Mouse (Mus musculus) bone marrow, adult 2 months (tissue): ENCODE results near the gene Grin2b. TPM values are rescaled to one million over a fixed set of nuclear protein-coding genes. Genes with fewer than 3 reads are reported as not detected.

Experiments
- H3K27ac ChIP-seq: fragments of 200-500 bp; 2 replicates; pipeline ENCODE4 v1.5.1; 2012; ENCODE audit warnings: low read depth, mild to moderate bottlenecking, control low read depth, inconsistent platforms, low read length; ENCODE audit not compliant: control insufficient read depth, poor library complexity, insufficient read depth
- H3K4me1 ChIP-seq: fragments of 200-500 bp; 2 replicates; pipeline ENCODE4 v1.6.1; 2011; ENCODE audit warnings: low read length; ENCODE audit not compliant: control insufficient read depth, insufficient read depth
- H3K4me3 ChIP-seq: fragments of 200-500 bp; replicated peaks from 2 replicates; pipeline ENCODE3; 2011; ENCODE audit warnings: mild to moderate bottlenecking, low read depth, low read length, control low read depth; ENCODE audit not compliant: control insufficient read depth
- CTCF ChIP-seq: fragments of 200-500 bp; IDR thresholded peaks from 2 replicates; pipeline ENCODE4 v1.5.1; 2011; ENCODE audit warnings: low read length, control low read depth; ENCODE audit not compliant: control insufficient read depth, insufficient read depth
- POLR2A ChIP-seq: fragments of 200-500 bp; IDR thresholded peaks from 2 replicates; pipeline ENCODE4 v1.6.1; 2011; ENCODE audit warnings: low read depth, mild to moderate bottlenecking, control low read depth, low read length, borderline replicate concordance; ENCODE audit not compliant: control insufficient read depth
- WGBS: fragments of 180-500 bp; shearing (Covaris S2); methylation state at CpG from one replicate; pipeline ENCODE4 v1.1.7; 2018; 5-methylcytosine and 5-hydroxymethylcytosine counted together
- polyA plus RNA-seq: library from polyadenylated mRNA; stranded (reverse); fragments of >200 nt; gene quantifications from 2 replicates; pipeline ENCODE4 v1.2.4, GENCODE M21; 2011; ENCODE audit warnings: low replicate concordance; ENCODE audit not compliant: missing spikeins, insufficient read depth, insufficient read length

Grin2b gene
- polyA plus RNA-seq, 1 experiment: 0.10 TPM

DNA sequence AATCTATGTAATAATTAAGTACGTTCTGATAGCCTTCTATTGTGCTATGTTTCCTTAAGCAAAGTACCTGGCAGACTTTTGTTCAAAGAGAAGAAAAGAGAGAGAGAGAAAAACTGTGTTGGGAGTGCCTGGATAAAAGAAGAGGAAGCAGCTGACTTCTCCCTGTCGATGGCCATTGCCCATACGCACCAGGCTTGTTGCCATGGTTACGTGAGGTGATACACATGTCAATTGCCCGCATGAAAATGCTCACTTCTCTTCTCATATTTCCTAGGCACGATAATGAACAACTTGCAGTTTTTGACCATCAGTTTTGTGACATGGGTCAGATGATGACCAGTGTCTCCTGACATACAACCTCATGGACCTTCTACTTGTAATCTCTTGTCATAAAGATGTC, 262.2 kb downstream of the Grin2b start:
- TF ChIP-seq CTCF (no peak), POLR2A (no peak)
- 67% methylated on average over 6 of the region's 6 CpGs for WGBS
- H3K4me3 ChIP-seq: no peak overlapping the region
- no peak overlapping the region for H3K27ac ChIP-seq
- H3K4me1 ChIP-seq: no peaks in the 10 kb centered on the region

DNA sequence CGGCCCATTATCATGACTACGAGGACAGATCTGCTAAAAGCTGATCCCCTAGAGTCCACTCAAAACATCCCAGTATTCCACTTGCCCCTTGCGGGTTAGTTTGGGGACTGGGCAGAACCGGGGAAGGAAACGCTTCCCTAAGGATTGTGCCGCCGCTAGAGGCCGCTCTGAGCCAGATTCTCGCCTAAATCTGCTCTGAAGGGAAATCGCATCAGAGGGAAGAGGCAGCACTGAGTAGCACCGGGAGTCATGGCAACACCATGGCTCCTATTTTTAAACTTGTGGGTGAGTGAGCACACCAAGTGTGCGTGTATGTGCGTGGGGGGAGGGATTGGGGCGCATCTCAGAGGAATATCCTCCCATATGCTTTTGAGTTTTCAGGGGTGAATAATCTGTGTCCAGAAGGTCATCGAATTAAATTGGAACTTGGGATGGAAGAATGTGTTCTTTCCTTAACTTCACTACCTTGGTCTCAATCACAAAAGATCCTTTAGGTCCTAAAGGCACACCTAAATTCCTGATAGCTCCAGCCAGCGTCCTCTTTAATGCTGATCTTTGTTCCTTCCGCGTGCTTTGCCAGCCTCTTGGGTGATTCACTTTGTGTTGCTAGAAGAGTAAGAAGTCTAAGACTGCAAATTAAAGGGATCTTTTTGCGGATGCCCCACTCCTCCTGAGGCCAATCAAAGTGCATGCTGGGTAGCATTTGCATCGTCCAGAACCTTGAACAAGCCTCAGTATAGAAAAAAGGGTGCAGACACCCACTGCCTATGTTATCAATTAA, 265.6 kb downstream of the Grin2b start:
- 22% methylated on average over 20 of the region's 20 CpGs for WGBS
- TF ChIP-seq CTCF: peak; percentile 36; the same call in 1 of the 2 replicates
- TF ChIP-seq POLR2A: no peak
- no peak overlapping the region for H3K4me3 ChIP-seq
- H3K27ac ChIP-seq: no peak overlapping the region
- no peaks in the 10 kb centered on the region for H3K4me1 ChIP-seq

DNA sequence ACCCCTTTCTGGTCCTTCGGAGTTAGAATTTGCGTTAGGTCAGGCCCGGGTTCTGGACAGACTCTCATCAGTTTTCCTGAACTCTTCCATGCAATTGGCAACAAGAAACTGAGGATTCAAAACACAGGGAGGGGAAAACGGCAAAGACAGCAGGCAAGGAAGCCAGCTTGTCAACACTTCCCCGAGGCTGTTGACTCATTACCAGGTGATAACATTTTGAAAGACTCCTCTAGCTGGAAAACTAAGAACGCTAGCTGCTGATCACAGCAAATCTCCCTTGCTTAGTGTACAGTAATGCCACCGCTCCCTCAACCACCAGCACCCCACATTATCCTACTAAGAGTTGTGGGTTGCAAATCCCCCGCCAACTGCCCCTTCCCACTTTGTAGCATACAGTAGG, 266.2 kb downstream of the Grin2b start:
- 66% methylated on average over 8 of the region's 8 CpGs for WGBS
- H3K4me1 ChIP-seq: no peaks in the 10 kb centered on the region
- no peak overlapping the region for H3K27ac ChIP-seq
- no peak overlapping the region for H3K4me3 ChIP-seq
- TF ChIP-seq CTCF (no peak), POLR2A (no peak)

- Histone ChIP-seq H3K27ac (no peak overlapping the region), H3K4me3 (no peak overlapping the region), H3K4me1 (no peaks in the 10 kb centered on the region)
- WGBS: 76% methylated on average over 5 of the region's 5 CpGs
- TF ChIP-seq POLR2A: no peak
- TF ChIP-seq CTCF: no peak
These were observed 268.9 kb downstream of the Grin2b start for GRCm38 (mm10) chr6:135904391-135904790.

DNA sequence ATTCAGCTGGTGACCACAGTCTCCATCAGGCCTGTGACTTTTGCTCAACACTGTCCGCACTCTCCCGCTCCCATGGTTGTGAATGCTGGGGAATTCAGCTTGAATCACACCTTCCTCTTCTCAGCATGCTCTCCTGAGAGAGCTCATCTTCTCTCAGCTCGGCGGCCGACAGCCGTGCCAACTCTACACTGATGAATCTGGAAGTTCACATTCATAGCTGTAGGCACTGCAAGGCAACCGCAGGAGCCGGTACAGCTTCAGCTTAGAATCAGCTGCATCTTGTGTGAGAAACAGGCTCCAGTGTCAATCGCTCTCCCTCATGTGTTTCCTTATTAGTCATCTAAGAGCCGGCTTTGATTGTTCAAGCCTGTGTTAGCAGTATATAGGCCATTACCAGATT, 272.9 kb downstream of the Grin2b start:
- Histone ChIP-seq H3K4me1 (no peaks in the 10 kb centered on the region), H3K4me3 (no peak overlapping the region), H3K27ac (no peak overlapping the region)
- TF ChIP-seq POLR2A (no peak), CTCF (no peak)
- 82% methylated on average over 10 of the region's 10 CpGs for WGBS

- no peak for TF ChIP-seq POLR2A
- TF ChIP-seq CTCF: no peak
- 11% methylated on average over 10 of the region's 10 CpGs for WGBS
- Histone ChIP-seq H3K27ac (no peak overlapping the region), H3K4me1 (no peaks in the 10 kb centered on the region), H3K4me3 (no peak overlapping the region)
These were observed 274.1 kb downstream of the Grin2b start for GRCm38 (mm10) chr6:135899225-135899624.

GRCm38 (mm10) chr6:135894793-135895228, 278.5 kb downstream of the Grin2b start:
- Histone ChIP-seq H3K4me3 (no peak overlapping the region), H3K27ac (no peak overlapping the region), H3K4me1 (no peaks in the 10 kb centered on the region)
- 70% methylated on average over 1 of the region's 1 CpGs for WGBS
- TF ChIP-seq POLR2A (no peak), CTCF (no peak)

DNA sequence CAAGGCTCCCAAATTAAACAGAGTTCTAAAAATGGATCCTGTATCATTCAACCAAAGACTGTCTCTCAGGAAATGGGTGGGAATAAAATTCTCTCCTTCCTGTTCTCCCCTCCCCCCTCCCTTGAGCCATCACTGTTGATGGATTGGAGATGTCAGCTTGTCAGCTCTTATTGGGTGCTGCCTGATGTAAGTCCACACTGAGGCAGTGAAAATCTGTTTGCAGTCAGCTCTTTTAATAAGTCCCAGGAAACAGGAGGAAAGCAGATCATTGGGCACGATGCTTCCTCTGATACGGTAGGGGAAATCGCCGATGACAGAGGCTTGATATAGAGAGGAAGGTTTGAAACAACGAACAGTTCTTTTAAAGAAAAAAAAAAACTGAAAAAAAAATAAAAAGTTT, 290.7 kb downstream of the Grin2b start:
- TF ChIP-seq CTCF (no peak), POLR2A (no peak)
- H3K27ac ChIP-seq: no peak overlapping the region
- H3K4me1 ChIP-seq: no peaks in the 10 kb centered on the region
- 60% methylated on average over 5 of the region's 5 CpGs for WGBS
- no peak overlapping the region for H3K4me3 ChIP-seq

DNA sequence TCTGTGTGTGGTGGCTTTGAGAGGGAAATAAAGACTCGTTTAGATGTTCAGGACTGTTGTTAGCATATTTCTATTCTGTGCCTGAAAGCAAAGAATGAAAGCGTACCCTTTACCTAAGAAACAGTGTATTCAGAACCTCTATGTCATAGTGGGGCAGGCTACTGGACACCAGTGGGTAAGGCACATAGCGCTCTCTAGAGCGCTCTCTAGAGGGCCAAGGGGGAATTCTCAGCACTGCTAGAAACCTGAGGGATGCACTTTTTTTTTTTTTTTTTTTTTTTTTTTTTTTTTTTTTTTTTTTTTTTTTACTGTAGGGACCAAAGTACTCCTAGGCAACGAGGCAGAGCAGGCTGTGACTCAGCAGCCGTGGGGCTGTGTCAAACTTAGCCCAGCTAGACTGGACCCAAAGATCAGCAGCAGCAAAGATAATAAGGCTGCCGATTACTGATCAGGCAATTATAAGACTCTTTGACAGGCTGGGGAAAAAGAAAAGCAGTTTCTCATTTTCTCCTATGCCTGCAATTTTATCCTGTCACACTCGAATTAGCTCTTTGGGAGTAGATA, 297.1 kb downstream of the Grin2b start:
- Histone ChIP-seq H3K27ac (no peak overlapping the region), H3K4me1 (no peaks in the 10 kb centered on the region), H3K4me3 (no peak overlapping the region)
- WGBS: 55% methylated on average over 8 of the region's 8 CpGs
- no peak for TF ChIP-seq POLR2A
- no peak for TF ChIP-seq CTCF
